Mouse (Mus musculus) erythroblast, embryonic 14.5 days (primary cell): ENCODE measurements at regions not wholly inside any gene's neighbourhood (a gene's known extent, or its start where the extent isn't known, plus 50 kb on each side); places are given as distances from the start of the nearest gene placed in this dataset.

Experiments used
- GATA1 ChIP-seq: IDR thresholded peaks from 2 replicates; pipeline ENCODE4 v1.6.1; 2012; ENCODE audit warnings: low read length, inconsistent platforms, mixed read lengths
- TAL1 ChIP-seq: IDR thresholded peaks from 3 replicates; pipeline ENCODE4 v1.6.1; 2012; ENCODE audit warnings: low read length, inconsistent platforms, mixed read lengths

DNA sequence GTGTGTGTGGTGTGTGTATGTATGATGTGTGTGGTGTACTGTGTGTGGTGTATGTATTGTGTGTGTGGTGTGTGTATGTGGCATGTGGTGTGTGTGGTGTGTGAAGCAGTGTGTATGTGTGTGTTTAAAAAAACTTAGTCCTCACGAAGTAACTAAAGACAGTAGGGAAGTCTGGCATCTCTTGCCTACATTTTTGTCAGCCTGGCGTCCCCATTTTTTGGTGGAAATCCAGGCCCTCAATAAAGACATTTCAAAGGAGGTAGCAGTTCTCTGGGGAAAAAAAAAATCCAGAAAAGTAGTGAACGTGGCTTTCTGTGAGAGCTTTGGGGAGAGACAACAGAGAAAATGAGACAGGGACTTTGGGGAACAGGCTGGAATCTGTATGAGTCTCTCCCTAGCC is 231.6 kb upstream of the Srrm4 start:
- TF ChIP-seq GATA1 = no peak
- TF ChIP-seq TAL1 = no peak
